Mouse (Mus musculus): ENCODE measurements around the gene Rsg1. TPM values are rescaled to one million over a fixed set of nuclear protein-coding genes. Genes with fewer than 3 reads are reported as not detected.

The Rsg1 gene
- polyA plus RNA-seq, 1 experiment from 2014 or later, result 0.98 TPM

DNA sequence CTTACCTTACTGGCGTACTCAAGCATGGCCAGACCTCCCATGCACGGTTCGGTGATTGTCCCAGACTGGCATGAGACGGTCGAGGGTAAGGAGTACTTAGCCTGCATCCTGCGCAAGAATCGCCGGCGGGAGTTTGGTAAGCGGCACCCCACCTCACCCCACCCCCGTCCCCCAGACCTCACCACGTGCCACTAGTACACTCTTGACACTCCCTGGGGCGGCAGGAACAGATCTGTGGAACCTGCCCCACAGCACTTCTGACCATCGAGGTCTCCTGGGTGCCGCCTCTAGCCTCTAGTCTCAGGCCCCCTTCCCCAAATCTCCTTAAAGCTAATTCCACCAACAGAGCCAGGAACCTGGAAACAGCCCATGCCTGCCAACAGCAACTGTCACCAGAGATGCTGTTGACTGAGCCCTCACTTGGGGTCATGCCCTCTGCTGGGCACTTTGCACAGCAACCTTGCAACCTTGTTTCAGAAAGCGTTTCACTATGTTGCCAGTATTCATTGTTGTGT, 638 bp downstream of the Rsg1 start:
- H3K27me3 ChIP-seq (replicated peaks; ENCODE audit: control insufficient read depth, insufficient read depth, low read length), result no peaks in the 10 kb centered on the region
- no peaks in the 10 kb centered on the region for H3K36me3 ChIP-seq (ENCODE audit: control insufficient read depth, insufficient read depth)
- no peaks in the 10 kb centered on the region for H3K9me3 ChIP-seq (ENCODE audit: control insufficient read depth)
- 1% methylated on average over 16 of the region's 16 CpGs for WGBS
- H3K27ac ChIP-seq (ENCODE audit: low read depth, low read length), result no peak overlapping the region
- H3K4me1 ChIP-seq (replicated peaks; ENCODE audit: control insufficient read depth, insufficient read depth, low read length), result 0 out of 2 replicates have a peak, but pooled peaks cover 4% of the 10 kb centered on the region
- TF ChIP-seq CTCF (IDR thresholded peaks at IDR 0.05; ENCODE audit: low read depth), result peak; percentile 76
- ATAC-seq, result 0 out of 2 replicates have a peak, but pooled peaks have one; percentile 24
- peak overlapping the region; percentile 54 for H3K4me3 ChIP-seq (ENCODE audit: low read depth, low read length)
- peak overlapping the region; percentile 90 for H3K4me2 ChIP-seq (replicated peaks; ENCODE audit: low read depth)
- peak overlapping the region; percentile 32; the same call in 1 of the 2 replicates for H3K9ac ChIP-seq (ENCODE audit: low read depth, low read length)

GRCm38 (mm10) chr4:141219583-141220213, 5.9 kb downstream of the Rsg1 start:
- 94% methylated on average over 20 of the region's 20 CpGs for WGBS
- H3K4me1 ChIP-seq (replicated peaks; ENCODE audit: control insufficient read depth, insufficient read depth, low read length), result no peaks in the 10 kb centered on the region
- H3K4me3 ChIP-seq (ENCODE audit: low read depth, low read length), result no peak overlapping the region
- no peak for ATAC-seq
- H3K9ac ChIP-seq (ENCODE audit: low read depth, low read length), result no peak overlapping the region
- TF ChIP-seq CTCF (IDR thresholded peaks at IDR 0.05; ENCODE audit: low read depth), result no peak
- H3K27ac ChIP-seq (ENCODE audit: low read depth, low read length), result no peak overlapping the region
- H3K27me3 ChIP-seq (replicated peaks; ENCODE audit: control insufficient read depth, insufficient read depth, low read length), result no peaks in the 10 kb centered on the region
- H3K36me3 ChIP-seq (ENCODE audit: control insufficient read depth, insufficient read depth), result no peaks in the 10 kb centered on the region
- H3K4me2 ChIP-seq (replicated peaks; ENCODE audit: low read depth), result no peak overlapping the region
- H3K9me3 ChIP-seq (ENCODE audit: control insufficient read depth), result no peaks in the 10 kb centered on the region

- TF ChIP-seq CTCF (IDR thresholded peaks at IDR 0.05; ENCODE audit: low read depth), result peak; percentile 44
- WGBS, result 82% methylated on average over 2 of the region's 2 CpGs
- H3K9ac ChIP-seq (ENCODE audit: low read depth, low read length), result no peak overlapping the region
- H3K4me1 ChIP-seq (replicated peaks; ENCODE audit: control insufficient read depth, insufficient read depth, low read length), result no peaks in the 10 kb centered on the region
- H3K4me2 ChIP-seq (replicated peaks; ENCODE audit: low read depth), result no peak overlapping the region
- H3K4me3 ChIP-seq (ENCODE audit: low read depth, low read length), result no peak overlapping the region
- H3K27me3 ChIP-seq (replicated peaks; ENCODE audit: control insufficient read depth, insufficient read depth, low read length), result no peaks in the 10 kb centered on the region
- ATAC-seq, result no peak
- no peak overlapping the region for H3K27ac ChIP-seq (ENCODE audit: low read depth, low read length)
- no peaks in the 10 kb centered on the region for H3K36me3 ChIP-seq (ENCODE audit: control insufficient read depth, insufficient read depth)
- no peaks in the 10 kb centered on the region for H3K9me3 ChIP-seq (ENCODE audit: control insufficient read depth)
Observed at GRCm38 (mm10) chr4:141221848-141222247, 8.1 kb downstream of the Rsg1 start.

DNA sequence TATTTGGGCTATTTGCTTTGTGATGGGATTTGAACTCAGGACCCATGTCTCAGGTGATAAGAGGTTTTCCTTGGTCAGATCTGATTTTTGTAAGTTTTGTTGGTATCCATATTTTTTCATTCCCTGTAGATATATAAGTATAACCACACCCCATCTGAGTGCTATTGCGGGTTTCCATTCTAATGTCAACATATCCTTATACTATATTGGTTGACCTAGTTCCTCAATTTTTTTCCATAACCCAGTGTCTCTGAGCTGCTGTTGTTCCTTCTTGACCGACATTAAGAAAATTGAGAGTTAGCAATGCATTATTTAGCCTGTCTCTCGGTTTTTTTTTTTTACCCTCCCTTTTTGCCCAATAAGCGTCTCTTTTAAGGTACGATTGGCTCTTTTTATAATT, 9.0 kb downstream of the Rsg1 start:
- Histone ChIP-seq H3K4me2 (replicated peaks; ENCODE audit: low read depth) (no peak overlapping the region), H3K9me3 (ENCODE audit: control insufficient read depth) (no peaks in the 10 kb centered on the region), H3K4me3 (ENCODE audit: low read depth, low read length) (no peak overlapping the region), H3K27ac (ENCODE audit: low read depth, low read length) (no peak overlapping the region), H3K27me3 (replicated peaks; ENCODE audit: control insufficient read depth, insufficient read depth, low read length) (no peaks in the 10 kb centered on the region), H3K9ac (ENCODE audit: low read depth, low read length) (no peak overlapping the region), H3K4me1 (replicated peaks; ENCODE audit: control insufficient read depth, insufficient read depth, low read length) (no peaks in the 10 kb centered on the region), H3K36me3 (ENCODE audit: control insufficient read depth, insufficient read depth) (no peaks in the 10 kb centered on the region)
- no peak for ATAC-seq
- TF ChIP-seq CTCF (IDR thresholded peaks at IDR 0.05; ENCODE audit: low read depth), result no peak
- 92% methylated on average over 5 of the region's 5 CpGs for WGBS

DNA sequence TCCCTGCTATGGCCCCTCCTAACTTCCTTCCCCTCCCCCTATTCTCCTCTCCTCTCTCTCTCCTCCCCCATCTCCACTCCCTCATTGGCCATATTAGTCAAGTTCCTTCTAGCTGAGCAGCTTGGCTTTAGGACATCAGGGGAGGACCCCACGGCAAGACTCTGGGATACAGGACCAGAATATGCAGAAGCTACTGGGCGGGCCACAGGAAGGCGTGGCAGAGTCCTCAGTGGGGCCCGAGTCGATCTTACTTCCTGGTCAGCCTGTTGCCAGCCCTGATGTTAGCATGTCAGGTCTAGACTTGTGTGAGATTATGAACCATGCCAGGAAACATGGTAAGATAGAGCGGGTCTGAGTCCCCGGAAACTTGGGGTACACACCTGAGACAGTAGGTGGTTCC, 14.9 kb downstream of the Rsg1 start:
- Histone ChIP-seq H3K9me3 (ENCODE audit: control insufficient read depth) (no peaks in the 10 kb centered on the region), H3K4me2 (replicated peaks; ENCODE audit: low read depth) (no peak overlapping the region), H3K4me3 (ENCODE audit: low read depth, low read length) (no peak overlapping the region), H3K27ac (ENCODE audit: low read depth, low read length) (no peak overlapping the region), H3K4me1 (replicated peaks; ENCODE audit: control insufficient read depth, insufficient read depth, low read length) (peaks cover 5% of the 10 kb centered on the region; the same call in 1 of the 2 replicates), H3K9ac (ENCODE audit: low read depth, low read length) (no peak overlapping the region), H3K36me3 (ENCODE audit: control insufficient read depth, insufficient read depth) (no peaks in the 10 kb centered on the region), H3K27me3 (replicated peaks; ENCODE audit: control insufficient read depth, insufficient read depth, low read length) (no peaks in the 10 kb centered on the region)
- WGBS, result 53% methylated on average over 7 of the region's 7 CpGs
- TF ChIP-seq CTCF (IDR thresholded peaks at IDR 0.05; ENCODE audit: low read depth), result no peak
- ATAC-seq, result peak; percentile 47; the same call in 1 of the 2 replicates

GRCm38 (mm10) chr4:141233196-141233595, 19.4 kb downstream of the Rsg1 start:
- Histone ChIP-seq H3K4me2 (replicated peaks; ENCODE audit: low read depth) (no peak overlapping the region), H3K27ac (ENCODE audit: low read depth, low read length) (no peak overlapping the region), H3K4me1 (replicated peaks; ENCODE audit: control insufficient read depth, insufficient read depth, low read length) (peaks cover 5% of the 10 kb centered on the region; the same call in 1 of the 2 replicates), H3K4me3 (ENCODE audit: low read depth, low read length) (no peak overlapping the region), H3K36me3 (ENCODE audit: control insufficient read depth, insufficient read depth) (no peaks in the 10 kb centered on the region), H3K9ac (ENCODE audit: low read depth, low read length) (no peak overlapping the region), H3K27me3 (replicated peaks; ENCODE audit: control insufficient read depth, insufficient read depth, low read length) (no peaks in the 10 kb centered on the region), H3K9me3 (ENCODE audit: control insufficient read depth) (no peaks in the 10 kb centered on the region)
- 87% methylated on average over 4 of the region's 4 CpGs for WGBS
- no peak for TF ChIP-seq CTCF (IDR thresholded peaks at IDR 0.05; ENCODE audit: low read depth)
- ATAC-seq, result no peak
